Mouse (Mus musculus) MN1 (cell line): ENCODE results near the gene Myl9.

Experiments
- DNase-seq: peaks from one replicate; pipeline ENCODE4 v3.0.0-alpha.2; 2016; ENCODE audit warnings: low spot score

Myl9 gene

DNA sequence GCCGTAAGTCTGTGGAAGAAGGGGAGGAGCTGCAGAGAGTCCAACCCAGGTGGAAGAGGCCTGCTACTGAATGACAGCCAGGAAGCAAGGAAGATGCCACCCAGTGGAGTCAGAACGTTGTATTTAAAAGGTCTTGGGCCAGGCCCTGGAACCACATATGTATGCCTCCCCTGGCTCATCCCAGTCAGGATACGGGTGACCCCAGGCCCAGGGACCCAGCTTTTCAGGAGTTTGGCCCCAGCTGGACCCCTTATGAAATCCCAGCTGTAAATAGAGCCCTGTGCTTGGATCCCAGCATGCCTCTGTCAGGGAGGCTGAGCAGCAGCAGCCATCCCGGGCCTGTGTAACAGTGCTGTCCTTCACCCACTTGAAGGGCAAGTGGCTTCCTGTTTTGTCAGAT is 10.5 kb upstream of the Myl9 start:
- no peak for DNase-seq

DNA sequence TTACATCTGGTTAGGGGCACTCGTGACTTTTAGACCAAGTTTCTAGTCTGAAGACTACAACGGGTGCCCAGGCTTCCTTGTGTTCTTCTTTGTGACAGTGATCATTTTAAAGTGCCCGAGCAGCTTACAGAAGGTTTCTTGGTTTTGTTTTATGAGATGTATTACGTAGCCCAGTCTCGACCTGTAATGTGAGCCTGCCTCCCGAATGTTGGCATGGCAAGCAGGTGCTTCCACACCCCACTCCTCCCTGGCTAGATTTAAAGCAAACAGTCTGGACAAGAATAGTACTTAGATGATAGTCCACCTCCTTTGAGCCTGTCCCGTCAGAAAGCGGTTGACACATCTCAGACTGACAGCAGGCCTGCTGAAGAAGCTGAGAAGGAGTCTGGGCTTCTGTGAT is 9.6 kb upstream of the Myl9 start:
- DNase-seq: no peak

DNA sequence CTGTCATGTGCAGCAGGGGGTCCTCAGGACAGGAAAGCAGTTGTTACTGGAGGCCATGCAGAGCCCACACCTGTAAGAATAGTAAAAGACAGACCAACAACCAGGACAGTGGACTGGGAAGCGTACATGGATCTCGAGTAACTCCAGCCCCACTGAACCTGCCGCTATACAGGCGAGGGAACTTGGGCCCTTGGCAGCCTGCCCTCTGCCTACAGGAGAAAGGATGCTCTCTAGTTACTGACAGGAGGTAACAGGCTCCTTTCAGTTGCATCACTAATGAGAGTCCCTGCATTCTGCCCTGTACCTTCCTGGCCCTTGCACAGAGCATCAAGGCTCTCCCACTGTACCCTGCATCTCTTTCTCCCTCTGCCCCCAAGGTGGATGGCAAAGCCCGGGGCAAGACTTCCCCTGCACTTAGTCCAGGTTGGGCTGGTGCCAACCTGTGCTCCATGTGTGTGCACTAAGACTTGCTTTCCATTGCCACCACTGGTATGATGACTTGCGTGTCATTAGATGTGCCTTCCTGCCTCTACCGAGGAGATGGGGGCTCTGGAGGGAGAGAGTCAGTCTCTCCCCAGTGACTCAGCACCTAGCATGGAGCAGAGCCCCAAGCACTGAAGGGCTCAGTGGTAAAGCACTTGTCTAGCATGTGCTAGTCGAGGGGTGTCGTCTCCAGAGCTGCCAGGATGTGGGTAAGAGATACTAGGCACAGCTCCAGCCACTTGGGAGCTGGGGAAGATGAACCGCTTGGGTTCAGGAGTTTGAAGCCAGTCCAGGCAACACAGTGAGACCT is 8.8 kb upstream of the Myl9 start:
- peak; percentile 51 for DNase-seq

DNA sequence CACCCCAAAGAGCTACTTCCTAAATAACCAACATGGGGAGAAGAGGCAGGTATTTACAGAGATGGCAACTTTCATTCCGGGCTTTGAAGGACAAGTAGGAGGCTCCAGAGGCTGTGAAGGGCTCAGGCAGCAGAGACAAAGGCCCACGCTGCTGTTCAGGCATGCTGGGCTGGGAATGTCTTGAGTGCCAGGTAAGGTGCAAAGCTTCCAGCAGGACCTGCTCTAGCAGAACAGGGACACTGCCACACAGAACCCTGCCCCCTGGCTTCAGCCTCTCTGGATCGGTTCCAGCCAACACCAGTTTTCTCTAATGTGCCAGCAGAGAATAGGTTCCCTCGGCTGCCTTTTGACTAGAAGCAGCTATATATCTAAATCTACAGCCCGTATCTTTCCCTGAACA is 8.1 kb upstream of the Myl9 start:
- no peak for DNase-seq

DNA sequence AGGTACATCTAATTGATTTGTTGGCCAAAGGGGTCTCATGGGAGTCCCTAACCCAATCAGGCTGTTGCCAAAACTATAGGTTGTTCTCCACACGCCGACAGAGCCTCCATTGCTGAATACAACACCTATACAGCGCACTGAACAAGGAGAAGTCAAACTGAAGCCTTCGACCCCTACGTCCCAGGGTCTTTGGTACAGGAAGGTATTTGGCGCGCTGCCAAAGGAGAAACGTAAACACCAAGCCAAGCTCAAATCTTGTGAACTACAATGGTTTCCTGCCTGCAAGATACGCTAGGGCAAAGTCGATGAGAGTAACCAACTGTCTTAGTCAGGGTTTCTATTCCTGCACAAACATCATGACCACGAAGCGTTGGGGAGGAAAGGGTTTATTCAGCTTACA is 5.9 kb upstream of the Myl9 start:
- DNase-seq: no peak

DNA sequence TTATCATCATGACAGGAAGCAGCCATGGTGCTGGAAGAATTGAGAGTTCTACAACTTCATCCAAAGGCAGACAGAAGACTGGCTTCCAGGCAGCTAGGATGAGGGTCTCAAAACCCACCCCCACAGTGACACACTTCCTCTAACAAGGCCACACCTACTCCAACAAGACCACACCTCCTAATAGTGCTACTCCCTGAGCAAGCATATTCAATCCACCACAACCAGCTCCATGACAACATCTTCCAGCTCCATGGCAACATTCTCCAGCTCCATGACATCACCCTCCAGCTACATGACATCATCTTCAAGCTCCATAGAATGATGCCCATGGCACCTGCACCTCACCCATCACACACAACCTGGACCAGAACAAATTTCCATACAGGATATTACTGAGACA is 1.8 kb upstream of the Myl9 start:
- DNase-seq: no peak

DNA sequence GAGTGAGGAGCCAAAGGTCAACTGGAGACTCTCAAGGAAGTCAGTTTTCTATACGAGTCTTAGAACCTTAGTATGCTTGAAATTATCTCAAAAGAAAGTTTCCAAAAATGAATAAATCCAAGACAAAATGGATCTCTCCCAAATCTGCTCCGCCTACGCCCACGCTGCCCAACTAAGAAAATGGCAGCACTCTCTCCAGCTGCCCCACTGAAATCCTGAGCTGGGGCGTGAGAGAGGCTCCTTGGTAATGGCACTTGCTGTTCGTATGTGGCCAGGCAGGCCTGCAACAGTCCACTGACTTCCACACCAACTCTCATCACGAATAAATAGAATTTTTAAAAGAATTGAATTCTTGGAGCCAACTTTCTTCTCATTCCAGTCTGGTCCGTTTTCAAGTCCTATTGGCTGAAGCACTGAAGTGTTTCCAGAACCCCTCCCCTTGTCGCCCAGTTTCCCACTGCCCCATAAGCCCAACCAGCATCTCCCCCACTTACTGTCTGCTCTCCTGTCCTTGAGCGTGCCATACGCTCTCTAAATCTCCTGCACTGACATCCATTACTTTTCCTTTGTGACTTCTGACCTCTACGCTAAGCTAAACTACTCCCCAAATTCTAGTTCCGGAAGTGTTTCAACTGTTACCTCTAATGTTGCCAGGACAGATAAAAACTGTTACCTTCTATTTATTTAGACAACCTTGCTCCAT is 1.0 kb upstream of the Myl9 start:
- no peak for DNase-seq

DNA sequence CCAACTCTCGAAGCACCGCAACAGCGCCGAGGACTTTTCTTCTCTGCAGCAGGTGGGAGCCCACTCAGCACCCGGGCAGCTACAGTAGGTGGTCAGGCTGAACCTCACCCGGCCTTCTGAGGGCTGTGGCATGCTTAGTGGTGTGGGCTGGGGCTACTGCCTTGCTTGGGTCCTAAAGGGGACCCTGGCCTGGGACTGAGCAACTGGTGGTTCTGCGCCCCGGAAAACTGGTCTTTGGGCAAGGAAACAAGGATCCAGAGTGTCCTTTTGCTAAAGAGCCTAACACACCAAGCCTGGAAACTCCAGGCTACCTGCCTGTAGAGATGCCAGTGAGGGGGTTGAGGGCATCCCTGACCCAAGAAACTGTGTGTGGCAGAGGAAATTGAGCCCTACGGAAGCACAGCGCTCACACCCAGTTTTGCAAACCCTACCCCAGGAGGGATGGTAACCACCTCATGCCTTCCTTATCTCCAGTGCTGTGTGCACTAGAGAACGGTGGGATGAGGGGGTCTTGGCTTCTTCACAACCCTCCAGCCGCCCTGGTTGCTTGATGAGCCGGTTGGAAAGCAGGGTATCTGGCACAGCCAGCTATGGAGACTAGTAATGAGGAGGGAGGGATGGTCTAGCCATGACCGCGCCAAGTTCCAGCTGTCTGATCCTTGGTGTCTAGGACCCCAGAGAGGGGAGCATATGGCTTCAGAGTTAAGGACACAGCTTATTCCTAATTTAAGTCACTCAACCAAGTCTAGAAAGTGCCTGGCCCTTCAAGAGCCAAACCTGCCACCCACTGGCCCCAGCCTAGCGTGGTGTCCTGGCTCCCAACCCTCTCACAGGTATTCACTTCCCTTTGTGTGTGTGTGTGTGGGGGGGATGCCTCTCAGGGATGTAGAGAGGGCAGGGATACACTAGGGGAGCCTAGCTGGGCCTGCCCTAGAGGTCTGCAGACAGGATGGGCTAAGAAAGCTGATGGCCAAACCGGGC is 525 bp downstream of the Myl9 start:
- DNase-seq: no peak

DNA sequence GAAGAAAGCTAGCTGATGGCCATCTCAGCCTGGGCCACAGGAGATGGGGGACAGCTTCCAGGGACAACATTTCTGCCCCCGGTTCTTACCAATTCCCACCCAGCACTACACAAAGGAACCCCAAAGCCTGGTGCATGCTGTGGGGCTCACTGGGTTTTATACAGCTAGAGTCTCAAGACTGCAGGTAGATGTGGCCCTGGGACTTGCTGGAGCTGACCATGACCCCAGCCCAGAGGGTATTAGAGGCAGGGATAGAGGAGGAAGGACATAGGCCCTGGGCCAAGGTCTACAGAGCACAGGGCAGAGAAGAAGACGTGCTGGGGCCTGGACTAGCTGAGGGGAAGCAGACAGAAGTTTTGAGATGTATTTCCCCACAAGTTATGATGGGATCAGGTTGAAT is 1.7 kb downstream of the Myl9 start:
- no peak for DNase-seq

DNA sequence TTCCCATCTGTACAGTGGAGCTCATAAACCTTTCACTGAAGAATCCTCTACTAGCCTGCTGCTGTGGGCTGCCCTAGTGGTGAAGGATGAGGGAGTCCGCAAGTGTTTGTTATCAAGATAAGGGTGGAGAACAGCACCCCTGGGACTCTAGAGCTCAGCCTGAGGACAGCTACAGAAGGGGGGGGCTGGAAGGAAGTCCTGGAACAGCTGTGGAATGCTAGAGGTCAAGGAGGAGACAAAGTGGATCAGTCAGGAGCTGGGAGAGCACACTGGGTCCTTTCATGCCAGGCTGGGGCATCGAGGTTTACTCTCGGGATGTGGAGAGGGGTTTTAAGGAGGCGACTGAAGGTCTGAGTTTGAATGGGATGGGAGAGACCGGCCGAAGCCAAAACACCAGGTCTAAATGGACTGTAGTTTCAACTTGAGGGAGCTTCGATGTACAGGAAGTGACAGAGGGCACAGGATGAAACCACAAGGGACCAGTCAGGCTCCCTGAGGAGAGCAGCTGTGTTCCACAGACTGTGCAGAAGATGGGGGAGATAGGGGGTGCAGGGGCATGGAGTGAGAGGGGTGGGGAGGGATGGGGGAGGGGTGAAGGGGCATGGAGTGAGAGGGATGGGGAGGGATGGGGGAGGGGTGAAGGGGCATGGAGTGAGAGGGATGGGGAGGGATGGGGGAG is 2.2 kb downstream of the Myl9 start:
- DNase-seq: no peak

DNA sequence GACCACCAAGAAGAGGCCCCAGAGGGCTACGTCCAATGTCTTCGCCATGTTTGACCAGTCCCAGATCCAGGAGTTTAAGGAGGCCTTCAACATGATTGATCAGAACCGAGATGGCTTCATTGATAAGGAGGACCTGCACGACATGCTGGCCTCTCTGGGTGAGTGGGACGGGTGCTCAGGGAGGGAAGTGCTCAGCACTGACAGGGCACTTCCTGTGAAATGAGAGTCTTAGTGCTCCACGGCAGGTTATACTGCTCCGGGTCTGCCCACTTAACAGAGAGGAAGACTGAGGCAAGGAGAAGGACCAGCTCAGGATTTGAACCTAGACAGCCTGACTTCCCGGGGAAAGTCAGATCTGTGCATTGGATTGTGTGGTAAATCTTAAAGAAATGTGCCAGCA is 3.4 kb downstream of the Myl9 start:
- DNase-seq: no peak

DNA sequence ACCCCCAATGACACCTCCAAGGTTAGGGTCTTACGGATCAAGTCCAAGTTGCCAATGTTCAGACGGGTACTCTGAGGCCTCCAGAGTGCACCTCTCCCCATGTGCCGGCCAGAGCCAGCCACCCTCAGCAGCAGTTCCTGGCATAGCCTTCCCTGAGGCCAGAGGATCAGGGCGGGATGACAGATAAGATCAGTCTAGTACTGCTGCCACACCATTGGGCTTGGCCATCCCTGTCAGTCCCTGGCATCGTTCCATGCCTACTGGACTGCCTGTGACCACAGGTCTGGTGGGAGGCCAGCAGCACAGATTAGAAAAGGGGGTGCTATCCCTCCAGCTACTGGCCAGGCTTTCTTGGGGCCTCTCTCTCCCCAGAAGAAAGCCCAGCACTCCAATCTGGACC is 3.8 kb downstream of the Myl9 start:
- peak; percentile 87 for DNase-seq

DNA sequence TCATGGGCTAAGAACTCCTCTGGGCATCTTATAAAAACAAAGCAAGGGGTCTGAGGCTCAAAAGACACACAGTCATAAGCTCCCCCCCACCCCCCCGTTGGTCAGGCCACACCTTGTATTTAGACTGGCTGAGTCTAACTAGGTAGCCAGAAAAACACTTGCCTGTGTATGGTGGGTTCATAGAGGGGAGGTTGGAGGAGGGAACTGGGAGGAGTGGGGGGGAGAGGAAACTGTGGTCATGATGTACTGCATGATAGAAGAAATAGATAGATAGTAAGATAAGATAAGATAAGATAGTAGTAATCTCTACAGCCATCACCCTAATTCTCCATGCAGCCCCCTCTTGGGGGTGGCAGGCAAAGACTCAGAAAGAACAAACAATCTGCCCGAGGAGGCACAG is 4.3 kb downstream of the Myl9 start:
- no peak for DNase-seq

DNA sequence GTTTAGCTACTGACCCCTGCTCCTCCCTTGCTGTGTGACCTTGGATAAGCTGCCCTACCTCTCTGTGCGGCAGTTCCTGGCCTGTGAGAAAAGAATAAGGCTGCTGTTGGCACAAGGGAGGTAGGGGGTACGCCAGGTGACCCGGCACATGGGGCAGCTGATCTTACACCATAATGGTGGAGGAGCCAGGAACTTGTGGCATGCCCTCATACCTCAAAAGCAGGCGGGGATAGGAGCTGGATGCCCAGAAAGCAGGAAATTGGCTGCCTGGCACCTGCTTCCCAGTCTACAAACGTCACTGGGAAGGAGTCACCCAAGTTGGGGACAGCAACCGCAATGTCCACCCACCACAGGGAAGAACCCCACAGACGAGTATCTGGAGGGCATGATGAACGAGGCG is 4.9 kb downstream of the Myl9 start:
- no peak for DNase-seq

DNA sequence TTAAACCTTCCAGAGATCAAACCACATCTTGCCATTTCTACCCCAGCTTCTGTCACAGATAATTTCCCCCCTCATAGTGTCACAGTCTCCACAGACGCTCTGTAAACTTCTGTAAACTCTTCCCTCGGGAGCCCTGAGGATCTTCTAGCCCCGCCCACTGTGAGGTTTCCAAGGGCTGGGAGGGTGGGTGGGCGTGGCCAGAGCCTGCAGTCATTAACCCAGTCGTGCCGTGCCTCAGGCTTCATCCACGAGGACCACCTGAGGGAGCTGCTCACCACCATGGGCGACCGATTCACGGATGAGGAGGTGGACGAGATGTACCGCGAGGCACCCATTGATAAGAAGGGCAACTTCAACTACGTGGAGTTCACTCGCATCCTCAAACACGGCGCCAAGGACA is 5.5 kb downstream of the Myl9 start:
- no peak for DNase-seq

DNA sequence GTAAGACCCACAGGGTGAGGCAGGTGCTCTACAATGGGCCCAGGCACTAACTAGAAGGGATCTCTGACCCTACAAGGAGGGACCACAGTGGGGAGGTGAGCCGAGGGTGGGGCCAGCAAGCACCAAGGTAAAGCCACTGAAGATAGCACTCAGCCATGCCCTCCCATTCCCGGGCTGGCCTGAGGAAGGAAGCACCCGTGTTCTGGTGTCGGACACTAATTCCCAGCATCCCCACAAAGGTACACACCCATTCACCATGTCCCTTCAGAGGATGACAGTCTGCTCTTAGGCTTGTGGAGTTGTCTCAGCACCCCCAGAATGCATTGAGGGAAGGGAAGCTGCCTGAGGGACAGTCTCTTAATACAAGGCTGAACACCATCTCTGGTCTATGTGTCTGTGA is 6.1 kb downstream of the Myl9 start:
- no peak for DNase-seq

DNA sequence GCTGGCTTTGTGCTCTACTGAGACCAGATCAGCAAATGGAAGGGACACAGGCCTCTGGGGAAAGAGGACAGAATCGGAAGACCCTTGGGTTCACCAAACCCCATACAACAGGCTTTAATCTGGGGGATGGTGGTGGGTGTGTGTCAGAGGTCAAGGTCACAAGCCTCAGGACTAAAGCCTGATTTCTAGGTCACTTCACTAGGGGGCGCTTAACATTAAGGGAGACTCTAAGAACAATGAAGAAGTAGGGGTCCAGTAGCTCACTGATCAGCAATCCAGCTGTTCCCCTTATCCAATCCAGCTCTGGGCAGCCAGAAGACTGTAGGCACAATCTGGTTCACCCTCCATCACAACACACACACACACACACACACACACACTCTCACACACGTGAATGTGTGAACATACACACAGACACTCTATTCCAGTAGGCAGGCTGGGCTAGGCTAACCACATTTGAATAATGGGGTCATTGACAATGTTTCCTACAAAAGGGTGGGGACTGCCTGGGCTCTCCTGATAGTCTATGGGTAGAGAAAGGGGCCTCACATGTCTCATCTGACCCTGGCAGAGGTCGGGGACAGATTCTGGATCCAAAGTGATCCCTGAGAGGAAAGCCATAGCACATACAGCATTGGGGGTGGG is 6.7 kb downstream of the Myl9 start:
- no peak for DNase-seq

DNA sequence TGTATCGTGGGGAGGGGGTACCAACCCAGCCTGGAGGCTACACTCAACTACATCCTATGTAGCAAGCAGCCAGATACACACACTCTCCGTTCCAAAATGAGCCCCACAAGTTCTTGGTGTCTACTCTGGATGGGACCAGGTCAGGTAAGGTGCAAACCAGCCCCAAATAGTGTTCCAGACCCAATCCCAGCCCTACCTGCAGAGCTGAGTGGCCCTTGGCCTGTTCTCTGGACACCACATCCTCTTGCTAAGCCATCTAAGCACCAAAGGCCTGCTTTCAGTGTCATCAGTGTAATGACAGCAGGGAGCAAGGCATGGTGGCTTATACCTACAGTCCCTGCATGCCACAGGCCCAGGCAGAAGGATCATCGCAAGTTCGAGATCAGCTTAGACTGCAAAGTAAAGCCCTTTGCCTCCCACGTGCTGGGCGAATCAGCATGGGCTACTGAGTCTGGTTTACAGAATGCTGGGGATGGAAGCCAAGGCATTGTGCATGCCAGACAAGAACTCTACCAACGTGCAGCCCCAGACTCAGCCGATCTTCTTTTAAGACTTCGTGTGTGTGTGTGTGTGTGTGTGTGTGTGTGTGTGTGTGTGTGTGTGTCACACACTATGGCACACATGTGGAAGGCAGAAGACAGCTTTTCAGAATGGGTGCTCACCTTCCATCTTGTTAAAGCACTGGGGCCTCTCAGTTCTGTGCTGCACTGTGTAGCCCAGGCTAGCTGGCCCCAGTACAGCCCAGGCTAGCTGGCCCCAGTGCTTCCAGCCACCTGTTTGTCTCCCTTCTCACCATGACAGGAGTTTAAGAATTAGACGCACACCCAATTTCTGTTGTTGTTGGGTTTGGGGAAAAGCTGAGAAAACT is 7.5 kb downstream of the Myl9 start:
- no peak for DNase-seq

DNA sequence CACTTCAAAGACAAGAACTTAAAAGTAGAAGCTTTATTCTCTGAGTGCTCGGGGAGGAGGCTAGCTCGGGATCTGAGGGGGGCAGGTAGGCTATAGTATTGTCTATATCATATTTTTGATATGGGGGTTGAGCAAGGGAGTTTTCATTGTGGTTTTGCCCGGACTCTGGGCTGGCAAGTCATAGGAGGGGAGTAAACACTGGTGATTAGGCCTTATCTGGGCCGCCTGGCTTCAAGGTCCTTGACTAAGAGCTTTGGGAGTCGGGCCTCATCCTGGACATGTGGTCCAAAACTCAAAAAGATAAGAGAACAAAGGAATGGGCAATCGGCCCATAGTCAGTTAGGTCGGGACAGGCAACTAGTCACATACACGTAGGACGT is 8.1 kb downstream of the Myl9 start:
- no peak for DNase-seq

DNA sequence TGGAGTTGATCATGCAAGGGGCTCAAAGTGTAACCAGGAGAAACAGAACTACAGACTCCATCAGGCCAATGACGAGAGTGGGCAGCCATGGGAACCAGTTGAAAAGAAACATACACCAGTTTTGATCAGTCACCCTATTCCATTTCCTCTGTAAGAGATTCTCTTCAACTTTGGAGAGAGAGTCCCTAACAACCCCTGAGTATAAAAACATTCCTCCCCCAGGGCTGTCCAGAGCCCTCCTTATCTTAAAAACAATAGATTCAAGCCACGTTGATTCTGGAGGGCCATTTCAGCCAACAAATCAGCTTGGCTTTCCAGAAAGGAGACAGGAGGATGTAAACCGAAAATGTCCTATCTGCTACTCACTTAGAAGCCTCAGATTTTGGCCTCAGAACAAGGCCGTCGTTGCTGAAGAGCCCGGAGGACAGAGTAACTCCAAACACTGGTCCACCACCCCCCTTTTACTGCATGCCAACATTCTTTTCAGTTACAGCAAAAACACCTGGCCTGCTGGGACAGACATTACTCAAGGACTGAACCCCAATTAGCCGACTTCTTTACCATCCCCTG is 8.9 kb downstream of the Myl9 start:
- DNase-seq: no peak
